ENCODE assay signal across 9 mouse cellular contexts in the genomic region with DNA sequence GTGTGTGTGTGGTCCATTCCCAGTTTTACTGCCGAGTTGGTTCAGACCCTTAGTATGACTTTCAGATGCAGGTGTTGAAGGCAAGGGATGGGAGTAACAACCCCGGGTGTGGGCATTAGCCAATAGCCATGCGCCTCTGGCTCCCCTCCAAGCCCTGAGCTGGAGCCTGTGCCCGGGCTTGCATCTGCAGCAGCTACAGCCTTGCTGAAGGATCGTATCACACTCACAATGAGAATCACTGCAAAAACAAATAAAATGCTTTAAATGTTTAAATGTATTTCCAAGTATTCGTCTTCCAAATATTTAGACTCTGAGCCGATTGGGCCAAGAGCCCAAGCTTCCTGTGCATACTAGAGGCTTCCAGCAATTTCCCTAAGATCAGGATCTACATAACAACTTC.
DNase-seq lines count a peak whose midpoint lies in the region; ATAC-seq lines count a peak whose summit lies in the region.
"Had no signal": no experiment of that assay in that cellular context is flagged by ENCODE, and none has a peak within 500 bp of the region (broad histone marks: within the 10 kb centered on the region; RNA-seq: fewer than 3 reads in every experiment).

No protein-coding gene starts in this region.

- DNase-seq in ovary, postnatal 36 days (ENCODE audit: low spot score) = peak; percentile 68
- no peak for DNase-seq in ovary, postnatal 14 days (ENCODE audit: low spot score)
- DNase-seq in cerebellum, adult 8-10 months = peak; percentile 21
- DNase-seq in layer of hippocampus, postnatal 14 days (ENCODE audit: low spot score in 2 of 2) = peak; percentile 34 to 58
- DNase-seq in right cerebral cortex, postnatal 14 days = peak; percentile 39
- DNase-seq in hindbrain, embryonic 11.5 days (ENCODE audit: low spot score) = no peak
- no peak for DNase-seq in thymus, postnatal 10 days (ENCODE audit: low spot score in 2 of 2)

- H3K9ac ChIP-seq in heart, embryonic 16.5 days (ENCODE audit: low read length) = no peak overlapping the region
- no peak overlapping the region for H3K9ac ChIP-seq in hindbrain, embryonic 11.5 days (ENCODE audit: low read depth, low read length)
- H3K9ac ChIP-seq: liver, embryonic 14.5 days had no signal

- no peaks in the 10 kb centered on the region for H3K27me3 ChIP-seq in heart, embryonic 16.5 days (ENCODE audit: control insufficient read depth, insufficient read depth, low read length)
- no peaks in the 10 kb centered on the region for H3K27me3 ChIP-seq in hindbrain, embryonic 11.5 days (ENCODE audit: control insufficient read depth, insufficient read depth, low read length)

- no peak for ATAC-seq in heart, embryonic 16.5 days (replicated peaks; ENCODE audit: extremely low read depth, insufficient read depth, low FRiP score)
- no peak for ATAC-seq in hindbrain, embryonic 11.5 days (ENCODE audit: low FRiP score)

- H3K4me1 ChIP-seq in heart, embryonic 16.5 days (ENCODE audit: control insufficient read depth, insufficient read depth, low read length) = peaks cover 23% of the 10 kb centered on the region
- H3K4me1 ChIP-seq in hindbrain, embryonic 11.5 days (replicated peaks; ENCODE audit: control insufficient read depth, insufficient read depth, low read length) = peaks cover 4% of the 10 kb centered on the region

- no peaks in the 10 kb centered on the region for H3K36me3 ChIP-seq in heart, embryonic 16.5 days (ENCODE audit: control insufficient read depth, insufficient read depth)
- H3K36me3 ChIP-seq in hindbrain, embryonic 11.5 days (ENCODE audit: control insufficient read depth, insufficient read depth, low read length) = no peaks in the 10 kb centered on the region

- 42% methylated on average over 7 of the region's 7 CpGs for WGBS in heart, embryonic 16.5 days
- 82% methylated on average over 7 of the region's 7 CpGs for WGBS in hindbrain, embryonic 11.5 days

- no peaks in the 10 kb centered on the region for H3K9me3 ChIP-seq in heart, embryonic 16.5 days (replicated peaks; ENCODE audit: control insufficient read depth, low read length)
- no peaks in the 10 kb centered on the region for H3K9me3 ChIP-seq in hindbrain, embryonic 11.5 days (ENCODE audit: control insufficient read depth, low read length)

- no peak overlapping the region for H3K4me3 ChIP-seq in heart, embryonic 16.5 days (ENCODE audit: low read length)
- no peak overlapping the region for H3K4me3 ChIP-seq in hindbrain, embryonic 11.5 days (ENCODE audit: low read depth, low read length)

- peak overlapping the region; percentile 48 for H3K27ac ChIP-seq in heart, embryonic 16.5 days (ENCODE audit: low read length)
- H3K27ac ChIP-seq in hindbrain, embryonic 11.5 days (ENCODE audit: low read depth, low read length) = no peak overlapping the region
- H3K27ac ChIP-seq: liver, embryonic 14.5 days had no signal

- no peak overlapping the region for H3K4me2 ChIP-seq in heart, embryonic 16.5 days (ENCODE audit: low read depth, low read length)
- H3K4me2 ChIP-seq in hindbrain, embryonic 11.5 days (replicated peaks; ENCODE audit: low read depth, low read length) = no peak overlapping the region

Comparison
In these comparisons a context has a peak if more than half of its experiments do, and no peak if none do; other contexts are left out.
1. DNase-seq: peak in ovary, postnatal 36 days (single experiment), cerebellum, adult 8-10 months (single experiment), layer of hippocampus, postnatal 14 days (2 of 2) and right cerebral cortex, postnatal 14 days (single experiment); none in ovary, postnatal 14 days (single experiment), hindbrain, embryonic 11.5 days (single experiment) and thymus, postnatal 10 days (0 of 2).